Mouse (Mus musculus) hindbrain, embryonic 16.5 days (tissue): ENCODE results near the gene Gm17067. TPM values are rescaled to one million over a fixed set of nuclear protein-coding genes. Genes with fewer than 3 reads are reported as not detected.
"Not testable (repeated sequence)": the region's sequence is repeated elsewhere in the genome, so short reads cannot be mapped to it uniquely, and the experiment has no call there.

Experiments used
- ATAC-seq: fragments of 200-750 bp; cut with Nextera tagmentation; 2 replicates; pipeline ENCODE4 v1.8.0; 2017; ENCODE audit warnings: moderate TSS enrichment, moderate library complexity
- H3K27ac ChIP-seq: fragments of 300-500 bp; sonication (generic); 2 replicates; pipeline ENCODE4 v1.5.1; 2014; ENCODE audit warnings: low read depth, mild to moderate bottlenecking, control low read depth, low read length, moderate library complexity
- H3K27me3 ChIP-seq: fragments of 300-500 bp; sonication (generic); replicated peaks from 2 replicates; pipeline ENCODE4 v1.6.1; 2014; ENCODE audit warnings: low read length; ENCODE audit not compliant: control insufficient read depth, insufficient read depth
- H3K36me3 ChIP-seq: fragments of 300-500 bp; sonication (generic); 2 replicates; pipeline ENCODE4 v1.6.1; 2014; ENCODE audit warnings: mild to moderate bottlenecking, low read length, moderate library complexity, mixed read lengths; ENCODE audit not compliant: control insufficient read depth, insufficient read depth
- H3K4me1 ChIP-seq: fragments of 300-500 bp; sonication (generic); 2 replicates; pipeline ENCODE4 v1.6.1; 2014; ENCODE audit warnings: low read depth, low read length; ENCODE audit not compliant: control insufficient read depth, insufficient read depth
- H3K4me2 ChIP-seq: fragments of 300-500 bp; sonication (generic); 2 replicates; pipeline ENCODE4 v1.6.1; 2014; ENCODE audit warnings: mild to moderate bottlenecking, low read length, control low read depth, moderate library complexity
- H3K4me3 ChIP-seq: fragments of 300-500 bp; sonication (generic); 2 replicates; pipeline ENCODE4 v1.5.1; 2014; ENCODE audit warnings: mild to moderate bottlenecking, low read length, control low read depth, moderate library complexity
- H3K9ac ChIP-seq: fragments of 300-500 bp; sonication (generic); 2 replicates; pipeline ENCODE4 v1.6.1; 2014; ENCODE audit warnings: low read depth, mild to moderate bottlenecking, control low read depth, low read length, moderate library complexity
- H3K9me3 ChIP-seq: fragments of 300-500 bp; sonication (generic); 2 replicates; pipeline ENCODE4 v1.6.1; 2014; ENCODE audit warnings: mild to moderate bottlenecking, low read length, moderate library complexity; ENCODE audit not compliant: control insufficient read depth
- WGBS: fragments of 180-500 bp; shearing (Covaris S2); extraction: QIAGEN DNeasy Blood & Tissue Kit; methylation state at CpG from one replicate; pipeline ENCODE4 v1.1.7; 2014; 5-methylcytosine and 5-hydroxymethylcytosine counted together
- polyA plus RNA-seq: library from polyadenylated mRNA; unstranded; fragments of >200 nt; fragmentation: Nextera tagmentation; extraction: Ambion mirVana; gene quantifications from 2 replicates; pipeline ENCODE4 v1.2.1, GENCODE M21; 2015

Gene Gm17067
- not detected in 2 replicates for polyA plus RNA-seq

GRCm38 (mm10) chr7:42726917-42727316, at the start of gene Gm17067:
Gene Gm17067, minus strand, starts transcription at chr7:42727017.
- H3K9ac ChIP-seq, H3K4me2 ChIP-seq, H3K9me3 ChIP-seq, H3K36me3 ChIP-seq, H3K4me3 ChIP-seq, ATAC-seq, H3K27ac ChIP-seq, H3K4me1 ChIP-seq, H3K27me3 ChIP-seq: not testable (repeated sequence)
- WGBS: 91% methylated on average over 4 of the region's 4 CpGs

GRCm38 (mm10) chr7:42749836-42750235, 23.0 kb upstream of the Gm17067 start:
- H3K4me3 ChIP-seq: no peak overlapping the region
- H3K9ac ChIP-seq: no peak overlapping the region
- ATAC-seq: no peak
- peaks cover 7% of the 10 kb centered on the region for H3K9me3 ChIP-seq
- 54% methylated on average over 20 of the region's 20 CpGs for WGBS
- no peaks in the 10 kb centered on the region for H3K36me3 ChIP-seq
- no peaks in the 10 kb centered on the region for H3K27me3 ChIP-seq
- no peak overlapping the region for H3K4me2 ChIP-seq
- H3K27ac ChIP-seq: no peak overlapping the region
- no peaks in the 10 kb centered on the region for H3K4me1 ChIP-seq

- WGBS: 86% methylated on average over 10 of the region's 10 CpGs
- Histone ChIP-seq H3K4me3 (no peak overlapping the region), H3K4me2 (no peak overlapping the region), H3K9ac (no peak overlapping the region), H3K4me1 (no peaks in the 10 kb centered on the region), H3K27ac (no peak overlapping the region), H3K27me3 (no peaks in the 10 kb centered on the region), H3K9me3 (peaks cover 17% of the 10 kb centered on the region), H3K36me3 (no peaks in the 10 kb centered on the region)
- no peak for ATAC-seq
Observed at GRCm38 (mm10) chr7:42738536-42739210, 11.9 kb upstream of the Gm17067 start.

- H3K4me1 ChIP-seq, H3K9me3 ChIP-seq, H3K36me3 ChIP-seq, H3K27me3 ChIP-seq, ATAC-seq, H3K27ac ChIP-seq: not testable (repeated sequence)
- H3K9ac ChIP-seq: peak overlapping the region; percentile 74
- peak overlapping the region; percentile 59 for H3K4me3 ChIP-seq
- peak overlapping the region; percentile 64 for H3K4me2 ChIP-seq
- 3% methylated on average over 4 of the region's 4 CpGs for WGBS
Observed at GRCm38 (mm10) chr7:42693251-42693650, 33.6 kb downstream of the Gm17067 start.

GRCm38 (mm10) chr7:42692362-42693158, 34.3 kb downstream of the Gm17067 start, which contains the start of gene Zfp975:
Gene Zfp975, minus strand, starts transcription at chr7:42692742.
- Histone ChIP-seq H3K27ac (peak within 1 kb of the TSS; percentile 72), H3K4me2 (peak within 1 kb of the TSS; percentile 64), H3K9ac (peak within 1 kb of the TSS; percentile 74), H3K4me3 (peak within 1 kb of the TSS; percentile 59)
- not testable (repeated sequence) for H3K9me3 ChIP-seq, H3K36me3 ChIP-seq, H3K4me1 ChIP-seq, H3K27me3 ChIP-seq
- WGBS: under 1% methylated on average over 23 of the region's 23 CpGs
- peak; percentile 100 for ATAC-seq

GRCm38 (mm10) chr7:42680081-42680480, 46.7 kb downstream of the Gm17067 start:
- H3K36me3 ChIP-seq, H3K9ac ChIP-seq, H3K27ac ChIP-seq, H3K4me3 ChIP-seq, H3K27me3 ChIP-seq, H3K4me2 ChIP-seq, H3K4me1 ChIP-seq, ATAC-seq: not testable (repeated sequence)
- WGBS: 94% methylated on average over 6 of the region's 6 CpGs
- peaks cover 20% of the 10 kb centered on the region for H3K9me3 ChIP-seq

GRCm38 (mm10) chr7:42679646-42680045, 47.2 kb downstream of the Gm17067 start:
- not testable (repeated sequence) for H3K36me3 ChIP-seq, ATAC-seq, H3K4me3 ChIP-seq, H3K27ac ChIP-seq, H3K27me3 ChIP-seq, H3K9ac ChIP-seq, H3K4me1 ChIP-seq, H3K4me2 ChIP-seq
- peaks cover 20% of the 10 kb centered on the region for H3K9me3 ChIP-seq

- 68% methylated on average over 5 of the region's 5 CpGs for WGBS
- H3K27ac ChIP-seq, H3K4me3 ChIP-seq, H3K36me3 ChIP-seq, H3K27me3 ChIP-seq, H3K4me1 ChIP-seq, ATAC-seq, H3K4me2 ChIP-seq, H3K9ac ChIP-seq: not testable (repeated sequence)
- H3K9me3 ChIP-seq: peaks cover 15% of the 10 kb centered on the region; the same call in 1 of the 2 replicates
Observed at GRCm38 (mm10) chr7:42660140-42660539, 66.7 kb downstream of the Gm17067 start.
